Mouse (Mus musculus) retina, adult 2 months (tissue): Measurements from ENCODE around the gene Ankrd23.
"Not testable (repeated sequence)": the region's sequence is repeated elsewhere in the genome, so short reads cannot be mapped to it uniquely, and the experiment has no call there.

Source experiments
- DNase-seq: peaks from one replicate; pipeline ENCODE4 v3.0.0-alpha.2; 2012; ENCODE audit warnings: low read depth, low spot score

Ankrd23 gene

GRCm38 (mm10) chr1:36536783-36537182 lies at the start of gene Ankrd23:
Gene Ankrd23 (minus strand): TSS chr1:36536883.
- not testable (repeated sequence) for DNase-seq

DNA sequence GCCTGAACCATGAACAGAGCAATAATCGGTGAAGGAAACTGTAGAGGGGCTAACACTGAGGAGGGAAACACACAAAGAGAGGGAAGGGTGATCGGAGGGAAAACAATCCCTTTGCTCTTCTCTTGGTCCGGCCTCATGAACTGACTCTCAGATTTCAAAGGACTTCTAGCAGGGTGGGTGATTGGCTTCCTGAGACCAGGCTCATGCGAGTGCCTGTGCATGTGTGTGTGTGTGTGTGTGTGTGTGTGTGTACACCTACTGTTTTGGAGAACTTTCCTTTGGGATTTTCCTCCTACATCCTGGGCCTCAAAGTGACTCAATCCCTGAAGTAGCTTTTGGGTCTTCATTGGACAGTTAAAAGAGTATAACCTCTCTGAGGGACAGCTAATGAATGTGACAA lies 49.6 kb upstream of the Ankrd23 start:
- DNase-seq: no peak

DNA sequence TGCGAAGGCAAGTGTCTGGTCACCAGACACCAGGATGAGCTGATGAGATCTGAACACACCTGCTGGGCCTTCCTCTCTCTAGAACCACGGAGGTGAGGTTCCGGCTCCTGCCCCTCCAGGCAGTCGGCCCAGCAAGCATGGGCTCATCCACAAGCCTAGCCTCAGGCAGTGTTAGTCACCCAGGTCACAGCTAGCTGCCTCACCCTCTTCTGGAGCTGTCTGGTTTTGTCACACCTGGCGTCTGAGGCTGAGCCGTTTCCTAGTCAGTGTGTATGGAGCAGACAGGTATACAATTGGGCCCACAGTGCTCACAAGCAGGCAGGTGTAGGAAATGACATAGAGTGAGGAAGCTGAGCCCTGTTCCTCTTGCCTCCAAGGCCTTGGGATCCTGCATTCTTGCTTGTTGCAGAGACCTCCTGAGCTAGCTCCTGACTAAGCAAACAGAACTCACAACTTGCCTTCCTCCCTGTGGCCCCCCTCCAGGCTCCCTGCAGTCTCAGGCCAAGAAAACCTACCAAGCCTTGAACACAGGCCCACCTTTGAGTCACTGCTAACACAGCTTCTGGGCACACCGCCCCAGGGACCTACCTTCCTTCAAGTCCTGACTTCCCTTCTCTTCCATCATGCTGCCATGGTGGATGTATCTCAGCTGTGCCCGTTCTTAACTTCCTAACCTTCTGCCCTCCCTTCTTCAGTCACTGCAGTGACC lies 46.9 kb upstream of the Ankrd23 start:
- no peak for DNase-seq

GRCm38 (mm10) chr1:36582211-36582610 lies 45.5 kb upstream of the Ankrd23 start:
- no peak for DNase-seq

- DNase-seq: no peak
These were observed 44.6 kb upstream of the Ankrd23 start for GRCm38 (mm10) chr1:36581260-36581659.

- DNase-seq: no peak
These were observed 43.9 kb upstream of the Ankrd23 start for GRCm38 (mm10) chr1:36580384-36581207.

GRCm38 (mm10) chr1:36579974-36580383 lies 43.3 kb upstream of the Ankrd23 start:
- DNase-seq: no peak

GRCm38 (mm10) chr1:36576991-36577675 lies 40.5 kb upstream of the Ankrd23 start:
- DNase-seq: no peak

GRCm38 (mm10) chr1:36575347-36575746 lies 38.7 kb upstream of the Ankrd23 start:
- no peak for DNase-seq

GRCm38 (mm10) chr1:36574196-36574955 lies 37.7 kb upstream of the Ankrd23 start:
- no peak for DNase-seq

- no peak for DNase-seq
These were observed 36.8 kb upstream of the Ankrd23 start for GRCm38 (mm10) chr1:36573524-36573923.

GRCm38 (mm10) chr1:36572709-36573108 lies 36.0 kb upstream of the Ankrd23 start:
- DNase-seq: no peak

- no peak for DNase-seq
These were observed 35.5 kb upstream of the Ankrd23 start for GRCm38 (mm10) chr1:36572140-36572700.

GRCm38 (mm10) chr1:36571627-36572026 lies 34.9 kb upstream of the Ankrd23 start:
- no peak for DNase-seq

DNA sequence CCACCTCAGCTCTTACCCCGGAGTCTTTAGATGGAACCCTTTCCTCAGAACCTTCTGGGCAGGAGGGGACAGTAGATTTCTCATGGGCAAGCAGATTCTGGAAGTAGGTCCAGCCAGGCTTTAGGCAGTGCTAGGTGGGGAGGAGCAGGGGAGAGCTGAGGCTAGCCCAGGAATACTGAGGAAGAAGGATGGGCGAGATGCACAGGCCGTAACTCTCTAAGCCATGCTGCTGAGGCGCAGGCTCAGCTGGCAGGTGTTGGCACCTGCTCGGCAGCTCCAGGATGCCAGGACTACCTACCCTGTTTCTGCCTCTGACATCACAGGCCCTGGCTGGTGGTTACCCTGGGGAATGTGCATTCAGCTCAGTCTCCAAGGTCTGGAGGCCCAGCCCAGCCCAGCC lies 33.6 kb upstream of the Ankrd23 start:
- DNase-seq: no peak

- no peak for DNase-seq
These were observed 33.1 kb upstream of the Ankrd23 start for GRCm38 (mm10) chr1:36569694-36570276.

GRCm38 (mm10) chr1:36568776-36569175 lies 32.1 kb upstream of the Ankrd23 start:
- DNase-seq: no peak

- no peak for DNase-seq
These were observed 31.3 kb upstream of the Ankrd23 start for GRCm38 (mm10) chr1:36567818-36568603.

- no peak for DNase-seq
These were observed 29.7 kb upstream of the Ankrd23 start for GRCm38 (mm10) chr1:36566425-36566824.

DNA sequence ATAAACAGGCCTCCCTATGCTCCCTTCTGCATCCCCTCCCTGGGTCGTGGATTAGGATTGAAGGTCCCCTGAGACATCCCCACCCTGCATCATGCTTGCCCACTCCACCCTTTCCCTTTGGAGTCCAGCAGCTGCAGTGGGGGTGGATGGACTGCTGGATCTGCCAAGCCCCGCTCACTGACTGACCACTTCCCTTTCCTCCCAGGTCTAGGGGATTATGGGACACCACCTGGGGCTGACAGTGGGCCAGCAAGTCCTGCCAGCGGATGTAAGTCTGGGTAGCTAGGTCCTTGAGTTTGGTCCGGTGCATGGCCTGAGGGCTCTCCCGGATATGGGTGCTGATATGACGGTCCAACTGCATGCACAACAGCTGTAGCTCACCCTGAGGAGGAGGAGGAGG lies 27.4 kb upstream of the Ankrd23 start:
- DNase-seq: no peak
